Mouse (Mus musculus) spleen, adult 2 months (tissue): ENCODE measurements around the gene Scaf11.

ENCODE experiments used
- CTCF ChIP-seq: fragments of 200-500 bp; IDR thresholded peaks from 2 replicates; pipeline ENCODE4 v1.5.1; 2011; ENCODE audit warnings: mild to moderate bottlenecking, inconsistent platforms; ENCODE audit not compliant: insufficient read depth, insufficient read length, insufficient replicate concordance; ENCODE audit errors: extremely low read depth
- POLR2A ChIP-seq: fragments of 200-500 bp; IDR thresholded peaks from 2 replicates; pipeline ENCODE4 v1.6.1; 2011; ENCODE audit warnings: low read depth, low read length, inconsistent platforms

DNA sequence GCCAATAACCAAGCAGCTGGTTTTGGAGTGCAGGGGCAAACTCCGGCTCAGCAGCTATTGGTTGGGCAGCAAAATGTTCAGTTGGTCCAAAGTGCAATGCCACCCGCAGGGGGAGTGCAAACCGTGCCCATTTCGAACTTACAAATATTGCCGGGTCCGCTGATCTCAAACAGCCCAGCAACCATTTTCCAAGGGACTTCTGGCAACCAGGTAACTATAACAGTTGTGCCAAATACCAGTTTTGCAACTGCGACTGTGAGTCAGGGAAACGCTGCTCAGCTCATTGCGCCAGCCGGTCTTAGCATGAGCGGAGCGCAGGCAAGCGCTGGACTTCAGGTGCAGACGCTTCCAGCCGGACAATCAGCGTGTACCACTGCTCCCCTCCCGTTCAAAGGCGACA lies 89.3 kb downstream of the Scaf11 start:
- TF ChIP-seq CTCF (no peak), POLR2A (no peak)
